Mouse (Mus musculus) neural tube, embryonic 14.5 days (tissue): Measurements from ENCODE around the gene Aldoart1. TPM values are rescaled to one million over a fixed set of nuclear protein-coding genes. Genes with fewer than 3 reads are reported as not detected.

Source experiments
- ATAC-seq: fragments of 200-750 bp; cut with Nextera tagmentation; 2 replicates; pipeline ENCODE4 v1.8.0; 2017; ENCODE audit warnings: low read depth, mild to moderate bottlenecking, moderate TSS enrichment, moderate library complexity
- H3K27ac ChIP-seq: fragments of 300-500 bp; sonication (generic); 2 replicates; pipeline ENCODE4 v1.5.1; 2014; ENCODE audit warnings: low read depth, mild to moderate bottlenecking, control low read depth, low read length, moderate library complexity, mixed read lengths
- H3K27me3 ChIP-seq: fragments of 300-500 bp; sonication (generic); 2 replicates; pipeline ENCODE4 v1.6.1; 2014; ENCODE audit warnings: low read length; ENCODE audit not compliant: control insufficient read depth, insufficient read depth
- H3K36me3 ChIP-seq: fragments of 300-500 bp; sonication (generic); 2 replicates; pipeline ENCODE4 v1.6.1; 2014; ENCODE audit warnings: low read length, mixed read lengths; ENCODE audit not compliant: control insufficient read depth, insufficient read depth
- H3K4me1 ChIP-seq: fragments of 300-500 bp; sonication (generic); 2 replicates; pipeline ENCODE4 v1.6.1; 2014; ENCODE audit warnings: low read length; ENCODE audit not compliant: control insufficient read depth, insufficient read depth
- H3K4me2 ChIP-seq: fragments of 300-500 bp; sonication (generic); 2 replicates; pipeline ENCODE4 v1.6.1; 2014; ENCODE audit warnings: mild to moderate bottlenecking, low read depth, low read length, control low read depth
- H3K4me3 ChIP-seq: fragments of 300-500 bp; sonication (generic); 2 replicates; pipeline ENCODE4 v1.5.1; 2014; ENCODE audit warnings: low read depth, low read length, control low read depth, mixed read lengths
- H3K9ac ChIP-seq: fragments of 300-500 bp; sonication (generic); replicated peaks from 2 replicates; pipeline ENCODE4 v1.6.1; 2014; ENCODE audit warnings: low read depth, mild to moderate bottlenecking, control low read depth, low read length, mixed read lengths
- H3K9me3 ChIP-seq: fragments of 300-500 bp; sonication (generic); 2 replicates; pipeline ENCODE4 v1.6.1; 2016; ENCODE audit warnings: low read length; ENCODE audit not compliant: control insufficient read depth
- WGBS: fragments of 180-500 bp; shearing (Covaris S2); extraction: QIAGEN DNeasy Blood & Tissue Kit; methylation state at CpG from one replicate; pipeline ENCODE4 v1.1.7; 2014; 5-methylcytosine and 5-hydroxymethylcytosine counted together
- polyA plus RNA-seq: library from polyadenylated mRNA; unstranded; fragments of >200 nt; fragmentation: Nextera tagmentation; extraction: Ambion mirVana; gene quantifications from 2 replicates; pipeline ENCODE4 v1.2.1, GENCODE M21; 2014

Gene Aldoart1
- not detected in 2 replicates for polyA plus RNA-seq

- no peaks in the 10 kb centered on the region for H3K27me3 ChIP-seq
- H3K4me1 ChIP-seq = no peaks in the 10 kb centered on the region
- 92% methylated on average over 9 of the region's 9 CpGs for WGBS
- no peak within 1 kb of the TSS for H3K4me3 ChIP-seq
- H3K36me3 ChIP-seq = no peaks in the 10 kb centered on the region
- ATAC-seq = no peak
- H3K27ac ChIP-seq = no peak within 1 kb of the TSS
- H3K9me3 ChIP-seq = no peaks in the 10 kb centered on the region
- no peak within 1 kb of the TSS for H3K4me2 ChIP-seq
- H3K9ac ChIP-seq = no peak within 1 kb of the TSS
Measured at GRCm38 (mm10) chr4:72852534-72852933, at the start of gene Aldoart1. Aldoart1 (minus strand) TSS chr4:72852634.

DNA sequence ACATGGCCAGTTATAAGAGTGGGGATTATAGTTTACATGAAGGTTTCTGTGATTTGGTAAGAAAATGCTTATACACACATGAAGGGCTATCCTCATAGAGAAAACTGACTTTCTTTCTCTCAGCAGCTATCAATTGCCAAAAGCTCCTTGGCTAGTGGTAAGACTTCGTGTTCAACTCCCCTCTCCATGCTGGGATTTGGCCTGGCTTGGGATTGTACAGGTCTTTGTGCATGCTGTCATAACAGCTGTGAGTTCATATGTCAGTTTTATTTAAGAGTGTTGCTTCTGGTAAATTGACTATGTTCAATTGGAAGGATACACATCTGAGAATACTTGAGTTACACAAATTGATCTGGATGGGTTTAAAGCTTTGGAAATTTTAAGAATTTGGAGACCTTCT lies 49.1 kb upstream of the Aldoart1 start:
- Histone ChIP-seq H3K9me3 (no peaks in the 10 kb centered on the region), H3K4me2 (no peak overlapping the region), H3K9ac (no peak overlapping the region), H3K4me1 (no peaks in the 10 kb centered on the region), H3K36me3 (no peaks in the 10 kb centered on the region), H3K4me3 (no peak overlapping the region), H3K27me3 (no peaks in the 10 kb centered on the region), H3K27ac (no peak overlapping the region)
- ATAC-seq = no peak
- 74% methylated on average over 1 of the region's 1 CpGs for WGBS

GRCm38 (mm10) chr4:72865371-72866075 lies 13.1 kb upstream of the Aldoart1 start:
- Histone ChIP-seq H3K27ac (no peak overlapping the region), H3K4me3 (no peak overlapping the region), H3K9ac (no peak overlapping the region), H3K27me3 (no peaks in the 10 kb centered on the region), H3K4me1 (no peaks in the 10 kb centered on the region), H3K9me3 (no peaks in the 10 kb centered on the region), H3K4me2 (no peak overlapping the region), H3K36me3 (no peaks in the 10 kb centered on the region)
- WGBS = 76% methylated on average over 2 of the region's 2 CpGs
- no peak for ATAC-seq

DNA sequence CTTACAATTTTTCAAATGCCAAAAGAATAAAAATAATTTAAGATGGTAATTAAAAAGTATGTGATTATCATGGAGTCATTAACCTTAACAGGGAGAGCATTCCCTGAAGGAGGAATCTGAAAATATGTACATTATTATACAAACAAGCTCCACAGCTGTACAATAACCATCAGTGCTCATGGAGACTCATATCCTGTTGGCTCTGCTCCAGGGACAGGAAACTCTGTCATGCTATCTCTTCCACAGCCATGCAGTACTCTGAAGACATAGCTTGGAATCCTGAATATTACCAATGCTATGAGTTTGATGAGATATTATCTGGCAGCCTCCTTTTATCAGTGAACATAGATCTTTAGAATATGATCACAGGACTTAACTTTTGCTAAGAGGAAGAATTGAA lies 8.2 kb downstream of the Aldoart1 start:
- ATAC-seq = no peak
- Histone ChIP-seq H3K27ac (no peak overlapping the region), H3K9me3 (no peaks in the 10 kb centered on the region), H3K4me3 (no peak overlapping the region), H3K36me3 (no peaks in the 10 kb centered on the region), H3K27me3 (no peaks in the 10 kb centered on the region), H3K4me2 (no peak overlapping the region), H3K4me1 (no peaks in the 10 kb centered on the region), H3K9ac (no peak overlapping the region)

GRCm38 (mm10) chr4:72843025-72843424 lies 9.4 kb downstream of the Aldoart1 start:
- H3K36me3 ChIP-seq = no peaks in the 10 kb centered on the region
- no peak overlapping the region for H3K4me3 ChIP-seq
- no peak for ATAC-seq
- no peaks in the 10 kb centered on the region for H3K4me1 ChIP-seq
- no peak overlapping the region for H3K4me2 ChIP-seq
- H3K9me3 ChIP-seq = no peaks in the 10 kb centered on the region
- H3K9ac ChIP-seq = no peak overlapping the region
- H3K27ac ChIP-seq = no peak overlapping the region
- H3K27me3 ChIP-seq = no peaks in the 10 kb centered on the region

DNA sequence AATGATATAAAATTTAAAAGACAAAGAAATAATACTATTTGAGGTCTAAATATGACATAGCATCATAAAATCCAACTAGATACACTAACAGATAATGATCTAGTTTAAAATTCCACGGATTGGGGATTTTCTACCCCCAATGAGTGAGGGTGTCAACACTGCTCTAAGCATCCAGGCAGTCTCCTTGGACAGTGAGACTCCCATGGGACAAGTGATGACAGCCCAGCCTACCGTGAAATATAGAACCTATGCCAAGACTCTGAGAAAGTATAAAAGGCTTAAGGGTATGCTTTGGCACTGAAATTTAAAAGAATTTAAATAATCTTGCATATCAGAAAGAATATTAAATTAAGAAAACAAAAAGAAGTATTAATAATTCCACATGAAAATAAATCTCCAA lies 16.0 kb downstream of the Aldoart1 start:
- Histone ChIP-seq H3K4me1 (no peaks in the 10 kb centered on the region), H3K9ac (no peak overlapping the region), H3K27ac (no peak overlapping the region), H3K27me3 (no peaks in the 10 kb centered on the region), H3K4me3 (no peak overlapping the region), H3K9me3 (no peaks in the 10 kb centered on the region), H3K4me2 (no peak overlapping the region), H3K36me3 (no peaks in the 10 kb centered on the region)
- ATAC-seq = no peak
- 63% methylated on average over 2 of the region's 2 CpGs for WGBS

GRCm38 (mm10) chr4:72835400-72835799 lies 17.0 kb downstream of the Aldoart1 start:
- whole genome bisulfite sequencing = 44% methylated on average over 1 of the region's 1 CpGs
- no peak overlapping the region for H3K4me2 ChIP-seq
- no peak overlapping the region for H3K27ac ChIP-seq
- no peak for ATAC-seq
- H3K36me3 ChIP-seq = no peaks in the 10 kb centered on the region
- H3K9me3 ChIP-seq = no peaks in the 10 kb centered on the region
- no peaks in the 10 kb centered on the region for H3K4me1 ChIP-seq
- no peak overlapping the region for H3K9ac ChIP-seq
- H3K4me3 ChIP-seq = no peak overlapping the region
- H3K27me3 ChIP-seq = no peaks in the 10 kb centered on the region

- no peaks in the 10 kb centered on the region for H3K27me3 ChIP-seq
- no peak overlapping the region for H3K4me3 ChIP-seq
- no peak overlapping the region for H3K27ac ChIP-seq
- no peaks in the 10 kb centered on the region for H3K36me3 ChIP-seq
- no peak for ATAC-seq
- H3K4me1 ChIP-seq = no peaks in the 10 kb centered on the region
- 44% methylated on average over 1 of the region's 1 CpGs for WGBS
- no peak overlapping the region for H3K9ac ChIP-seq
- H3K4me2 ChIP-seq = no peak overlapping the region
- H3K9me3 ChIP-seq = no peaks in the 10 kb centered on the region
Measured at GRCm38 (mm10) chr4:72800816-72801215, 51.6 kb downstream of the Aldoart1 start.
